Mouse (Mus musculus) frontal cortex, postnatal 25 days (tissue): ENCODE results near the gene Lpcat3.
"Not testable (repeated sequence)": the region's sequence is repeated elsewhere in the genome, so short reads cannot be mapped to it uniquely, and the experiment has no call there.

ENCODE experiments used
- DNase-seq, 2 experiments: peaks; one replicate each; pipeline ENCODE4 v3.0.0; 2022; ENCODE audit warnings: low spot score in 2 of 2

The Lpcat3 gene

DNA sequence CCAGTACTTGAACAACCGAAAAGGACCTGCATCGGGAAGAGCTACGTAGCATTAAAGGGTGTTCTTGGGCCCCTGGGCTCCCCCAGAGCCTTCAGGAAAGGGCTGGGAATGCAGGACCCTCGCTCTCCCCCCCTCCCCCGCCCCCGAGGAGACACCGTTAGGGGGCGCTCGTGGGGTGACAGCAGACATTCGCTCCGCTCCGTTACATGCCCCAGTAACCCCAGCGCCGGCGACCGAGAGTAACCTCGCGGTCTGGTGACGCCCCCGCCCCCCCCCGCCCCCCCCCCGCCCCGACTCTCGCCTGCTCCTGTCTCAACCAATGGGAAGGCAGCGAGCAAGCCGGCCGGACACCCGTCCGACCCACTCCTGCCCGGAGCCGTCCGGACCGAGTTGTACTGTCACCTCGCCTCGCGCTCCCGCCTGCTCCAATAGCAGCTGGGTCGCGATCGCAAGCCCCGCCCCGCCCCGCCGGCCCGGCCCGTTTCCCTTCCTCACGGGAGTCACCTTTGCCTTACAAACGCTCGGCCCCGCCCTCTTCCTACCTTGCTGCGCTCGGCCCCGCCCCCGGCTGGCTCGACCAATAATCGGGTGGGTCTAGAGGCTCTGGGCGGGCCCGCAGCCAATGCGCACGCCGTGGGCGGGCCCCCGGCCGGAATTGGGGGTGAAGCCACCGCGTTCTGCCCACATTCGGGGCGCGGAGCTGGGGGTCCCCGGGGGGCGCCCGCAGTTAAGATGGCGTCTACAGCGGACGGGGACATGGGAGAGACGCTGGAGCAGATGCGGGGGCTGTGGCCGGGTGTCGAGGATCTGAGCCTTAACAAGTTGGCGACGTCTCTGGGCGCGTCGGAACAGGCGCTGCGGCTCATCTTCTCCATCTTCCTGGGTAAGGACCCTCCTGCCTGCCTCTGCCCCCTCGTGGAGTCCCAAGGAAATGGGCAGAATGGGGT lies at the start of gene Lpcat3:
TSS of gene Lpcat3 (plus strand) at position 551 of the 947 bp plus-strand sequence.
- peak; percentile 97 for DNase-seq

DNA sequence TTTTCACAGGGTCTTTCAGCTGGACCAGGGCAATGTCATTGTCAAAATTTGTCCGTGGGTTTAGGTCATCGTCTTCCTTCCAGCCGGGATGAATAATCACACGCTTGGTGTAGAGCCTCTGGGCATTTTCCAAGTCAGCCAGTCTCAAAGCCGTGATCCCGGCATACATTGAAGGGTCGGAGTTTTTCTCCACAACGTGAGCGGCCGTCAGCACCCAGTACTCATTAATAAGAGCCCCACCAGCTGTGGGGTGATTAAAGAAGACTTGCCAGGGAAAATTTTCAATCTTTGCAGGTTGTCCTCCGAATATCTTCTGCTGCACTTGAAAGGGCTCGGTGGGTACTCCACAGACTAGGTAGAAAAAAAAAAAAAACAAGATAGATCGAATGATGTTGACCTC lies 37.2 kb upstream of the Lpcat3 start:
- no peak for DNase-seq

- not testable (repeated sequence) for DNase-seq
These were observed 36.6 kb upstream of the Lpcat3 start for GRCm38 (mm10) chr6:124626184-124626583.

DNA sequence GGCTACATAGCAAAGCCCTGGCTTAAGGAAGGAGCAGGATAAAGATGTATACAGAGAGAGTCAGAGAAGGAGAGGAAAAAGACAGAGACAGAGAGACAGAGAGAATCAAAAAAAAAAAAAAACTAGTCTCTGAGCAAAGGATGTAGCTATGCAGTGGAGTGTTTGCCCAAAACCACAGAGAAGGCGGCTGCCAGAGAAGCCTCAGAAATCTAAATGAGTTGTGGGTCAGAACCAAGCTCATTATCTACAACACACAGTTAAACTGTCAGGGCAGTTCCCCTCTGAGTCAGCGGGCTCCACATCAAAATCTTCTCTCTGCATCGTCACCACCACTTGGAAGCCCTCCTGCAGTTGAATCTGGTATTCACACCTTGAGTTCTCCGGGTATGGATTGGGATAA lies 32.1 kb upstream of the Lpcat3 start:
- no peak for DNase-seq

GRCm38 (mm10) chr6:124635985-124636384 lies 26.8 kb upstream of the Lpcat3 start, which contains the start of gene C1s2:
Gene C1s2, minus strand, starts transcription at chr6:124636085.
- DNase-seq, result not testable (repeated sequence)

DNA sequence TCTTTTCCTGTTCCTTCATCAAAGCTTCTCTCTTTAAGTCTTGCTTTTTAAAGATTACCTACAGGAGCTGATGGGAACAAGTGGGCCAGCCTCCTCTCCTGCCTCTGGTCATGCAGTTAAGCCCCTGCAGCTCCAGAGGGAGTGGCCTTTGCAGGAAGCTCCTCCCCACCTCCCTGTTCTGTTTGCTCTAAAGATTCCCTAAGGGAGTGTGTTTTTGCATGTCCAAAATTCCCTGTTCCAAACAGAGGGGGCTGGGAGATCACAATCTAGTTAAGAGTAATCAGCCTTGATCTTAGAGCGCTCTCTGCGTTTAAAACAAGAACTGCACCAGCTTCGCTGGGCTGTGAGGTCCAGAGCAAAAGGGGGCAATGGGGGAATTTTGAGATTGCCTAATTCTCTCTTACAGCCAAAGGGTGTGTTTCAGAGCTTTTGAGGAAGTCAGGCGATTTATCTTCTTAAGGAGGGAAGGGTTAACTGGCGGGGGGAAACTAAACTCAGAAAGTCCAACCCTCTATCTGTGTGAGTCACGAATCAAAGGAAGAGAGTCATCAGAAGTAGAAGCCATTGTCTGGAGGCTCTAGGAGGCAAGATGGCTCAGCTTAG lies 25.9 kb upstream of the Lpcat3 start:
- not testable (repeated sequence) for DNase-seq

DNA sequence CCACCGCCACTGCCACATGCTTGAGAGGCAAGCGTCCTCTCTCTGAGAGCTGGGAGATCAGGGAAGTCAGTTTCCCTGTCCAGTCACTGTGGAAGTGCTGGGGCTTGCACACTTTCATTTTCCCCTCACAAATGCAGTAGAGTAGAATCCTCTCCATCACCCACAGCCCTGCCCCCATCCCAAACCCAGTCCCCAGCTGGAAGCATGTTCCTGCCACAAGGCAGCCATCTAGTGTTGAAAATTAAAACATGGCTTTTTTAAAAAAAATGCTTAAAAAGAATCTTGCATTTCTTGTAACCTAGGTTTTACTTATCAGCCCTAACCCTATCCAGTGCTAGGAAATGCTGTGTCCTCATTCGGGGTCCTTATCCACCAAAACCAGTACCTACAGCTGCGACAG lies 22.8 kb upstream of the Lpcat3 start:
- no peak for DNase-seq

DNA sequence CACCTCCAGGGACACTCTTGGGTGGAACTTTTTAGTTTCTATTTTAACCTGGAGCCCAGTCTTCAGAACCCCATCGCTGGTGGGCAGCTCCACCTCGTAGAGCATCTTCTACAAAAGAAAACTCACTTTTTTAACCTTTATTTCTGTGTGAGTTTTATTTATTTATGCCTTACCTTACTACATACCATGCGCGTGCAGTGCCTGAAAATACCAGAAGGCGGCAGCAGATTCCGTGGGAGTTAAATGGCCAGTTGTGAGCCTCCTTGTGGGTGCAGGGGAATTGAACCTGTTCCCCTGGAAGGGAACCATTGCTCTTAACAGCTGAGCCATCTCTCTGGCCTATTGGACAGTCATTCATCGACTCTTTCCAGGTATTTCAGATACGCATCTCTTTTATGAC lies 21.8 kb upstream of the Lpcat3 start:
- peak; percentile 30 to 40 for DNase-seq

- no peak for DNase-seq
These were observed 16.4 kb upstream of the Lpcat3 start for GRCm38 (mm10) chr6:124646394-124646793.

GRCm38 (mm10) chr6:124655893-124656292 lies 6.9 kb upstream of the Lpcat3 start:
- no peak for DNase-seq

DNA sequence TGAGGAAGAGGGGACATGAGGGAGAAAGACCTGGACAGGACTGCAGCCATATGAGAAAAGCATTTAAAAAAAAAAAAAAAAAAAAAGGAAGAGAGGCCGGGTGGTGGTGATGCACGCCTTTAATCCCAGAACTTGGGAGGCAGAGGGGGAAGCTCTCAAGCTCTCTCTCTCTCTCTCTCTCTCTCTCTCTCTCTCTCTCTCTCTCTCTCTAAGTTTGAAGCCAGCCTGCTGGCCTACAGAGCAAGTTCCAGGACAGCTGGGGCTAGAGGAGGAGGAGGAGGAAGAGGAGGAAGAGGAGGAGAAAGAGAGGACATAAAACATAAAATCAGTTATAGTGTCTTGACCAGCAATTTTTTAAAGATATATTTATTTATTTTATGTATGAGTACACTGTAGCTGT lies 4.8 kb upstream of the Lpcat3 start:
- no peak for DNase-seq

- no peak for DNase-seq
These were observed 1.5 kb upstream of the Lpcat3 start for GRCm38 (mm10) chr6:124661156-124661806.

DNA sequence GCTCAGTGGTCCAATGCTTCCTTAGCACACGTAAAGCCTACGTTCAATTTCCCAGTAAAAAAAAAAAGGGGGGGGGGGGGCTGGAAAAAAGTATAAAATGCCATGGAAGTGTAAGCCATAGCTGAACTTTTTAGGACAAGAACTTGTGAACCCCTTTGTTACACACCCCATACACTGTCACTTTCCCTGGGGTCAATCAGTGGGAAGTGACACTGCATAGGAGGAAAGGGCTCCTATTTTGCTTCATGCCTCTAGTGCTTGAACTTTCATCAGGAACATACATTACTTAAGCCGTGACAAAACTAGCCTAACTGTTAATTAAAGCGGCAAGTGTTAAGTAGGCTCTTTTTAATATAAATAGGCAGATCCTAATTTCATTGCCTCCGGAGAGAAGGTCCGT lies 832 bp upstream of the Lpcat3 start:
- no peak for DNase-seq

DNA sequence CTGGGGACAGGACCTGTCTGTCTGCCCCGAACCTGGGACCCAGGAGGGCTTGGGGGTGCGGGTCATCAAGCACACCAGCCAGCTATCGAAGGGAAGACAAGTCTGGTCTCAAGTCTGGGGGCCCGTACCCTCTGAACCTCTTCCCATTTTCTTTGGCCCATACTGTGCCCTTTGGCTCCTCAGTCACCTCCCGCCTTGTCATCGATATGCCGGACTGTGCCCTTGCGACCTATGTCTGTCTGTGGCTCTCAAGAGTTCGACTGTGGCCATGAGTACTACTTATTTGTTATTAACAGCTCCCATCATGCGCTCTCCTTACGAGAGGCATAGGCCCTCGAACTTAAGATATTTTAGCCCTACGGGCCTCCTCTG lies 583 bp downstream of the Lpcat3 start:
- no peak for DNase-seq

DNA sequence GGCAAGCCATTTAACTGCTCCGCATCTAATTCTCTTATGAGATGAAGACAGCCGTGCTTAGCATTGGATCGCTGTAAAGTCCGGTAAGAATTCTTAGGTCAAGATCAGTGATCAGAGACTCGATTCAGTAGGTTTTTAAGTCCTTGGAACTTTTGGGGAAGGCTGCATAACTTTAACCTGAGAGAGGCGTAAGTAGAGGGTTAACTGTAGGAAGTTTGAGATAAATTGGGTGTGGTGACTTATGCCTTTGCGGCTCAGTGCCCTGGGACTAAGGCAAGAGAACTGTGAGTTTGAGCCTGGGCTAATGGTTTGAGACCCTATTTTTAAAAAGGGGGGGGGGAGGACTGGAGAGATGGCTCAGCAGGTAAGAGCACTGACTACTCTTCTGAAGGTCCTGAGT lies 1.4 kb downstream of the Lpcat3 start:
- no peak for DNase-seq

DNA sequence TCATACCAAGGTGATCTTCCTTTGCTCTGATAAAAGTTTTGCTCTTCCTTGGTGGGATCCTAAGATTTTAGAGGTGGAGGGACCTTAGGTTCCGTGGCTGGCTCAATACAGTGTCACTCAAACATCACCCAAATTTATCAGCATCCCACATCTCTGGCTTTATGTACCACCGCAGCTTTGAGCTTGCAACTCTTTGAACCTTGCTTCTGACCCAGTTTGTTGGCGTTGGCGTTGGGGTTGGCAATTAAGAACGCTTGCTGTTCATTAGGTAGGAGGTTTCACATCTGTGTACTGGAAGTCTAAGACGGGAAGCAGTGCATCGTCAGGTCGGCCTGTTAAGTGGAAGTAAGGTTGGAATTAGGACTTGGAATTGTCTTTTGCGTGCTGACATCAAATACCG lies 2.2 kb downstream of the Lpcat3 start:
- no peak for DNase-seq

DNA sequence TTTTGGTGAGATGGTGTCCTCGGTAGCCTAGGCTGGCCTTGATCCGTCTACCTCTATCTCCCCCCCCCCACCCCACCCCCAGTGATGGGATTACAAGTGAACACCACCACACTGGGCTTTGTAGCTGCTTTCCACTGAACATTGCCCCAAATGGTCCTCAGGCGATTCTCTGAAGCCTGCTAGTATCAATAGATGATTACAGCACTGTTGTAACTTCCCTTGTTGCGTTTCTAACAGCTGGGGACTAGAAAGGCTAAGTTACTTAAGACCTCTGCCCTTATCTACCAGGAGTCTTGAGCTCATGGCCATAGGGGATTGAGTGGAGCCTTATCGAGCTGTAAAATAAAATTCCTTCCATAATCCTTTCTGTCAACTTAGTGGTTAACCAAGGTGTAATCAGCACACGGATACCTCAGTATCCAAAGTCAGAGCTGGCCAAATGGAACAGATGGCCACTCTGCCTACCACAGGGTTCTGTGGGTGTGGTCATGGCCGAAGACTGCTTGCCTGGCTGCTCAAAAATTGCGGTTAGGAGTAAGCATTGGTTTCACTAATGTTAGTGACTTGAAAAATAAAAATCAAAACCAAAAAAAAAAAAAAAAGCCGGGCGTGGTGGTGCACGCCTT lies 6.5 kb downstream of the Lpcat3 start:
- no peak for DNase-seq

DNA sequence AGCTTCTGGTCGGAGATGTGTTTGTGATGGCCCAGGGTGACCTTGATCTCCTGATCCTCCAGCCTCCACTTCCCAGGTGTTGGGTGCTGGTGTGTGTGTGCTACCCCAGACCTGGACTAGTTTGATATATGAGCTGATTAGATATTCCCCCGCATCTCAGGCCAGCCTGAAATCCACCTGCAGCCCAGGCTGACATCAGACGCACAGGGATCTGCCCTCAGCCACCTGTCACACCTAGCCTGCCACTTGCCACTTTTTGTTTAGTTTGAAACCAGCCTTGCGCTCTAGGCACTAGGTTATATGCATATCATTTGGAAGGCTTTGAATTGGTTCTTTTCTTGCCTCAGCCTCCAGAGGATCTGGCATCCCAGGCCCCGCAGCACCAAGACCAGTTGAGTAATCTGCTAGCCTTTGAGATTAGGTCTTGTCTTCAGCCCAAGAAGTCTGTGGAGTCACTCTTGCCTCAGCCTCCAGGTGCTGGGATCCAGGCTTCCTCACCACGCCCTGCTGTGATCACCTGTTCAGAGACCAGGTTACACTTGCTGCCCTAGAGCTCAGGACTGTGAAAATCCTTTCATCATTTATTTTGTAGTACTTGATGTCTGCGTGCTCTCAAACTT lies 7.6 kb downstream of the Lpcat3 start:
- DNase-seq, result no peak

DNA sequence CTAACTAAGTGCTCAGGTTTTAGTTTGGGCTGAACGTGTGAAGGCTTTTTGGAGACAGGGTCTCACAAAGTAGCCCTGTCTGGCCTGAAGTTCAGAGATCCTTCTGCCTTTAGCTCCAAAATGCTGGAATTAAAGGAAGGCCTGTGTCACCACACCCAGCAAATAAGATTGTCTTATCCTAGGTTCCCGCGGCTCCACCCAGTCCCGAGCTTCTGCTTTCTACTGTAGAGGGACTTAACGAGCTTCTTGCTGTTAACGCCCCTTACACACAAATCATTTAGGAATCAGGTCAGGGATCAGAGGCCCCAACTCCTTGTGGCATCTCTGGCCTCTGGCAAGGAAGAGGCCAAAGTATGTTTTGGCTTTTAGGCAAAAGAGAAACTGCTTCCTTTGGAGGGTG lies 9.3 kb downstream of the Lpcat3 start:
- DNase-seq, result no peak

DNA sequence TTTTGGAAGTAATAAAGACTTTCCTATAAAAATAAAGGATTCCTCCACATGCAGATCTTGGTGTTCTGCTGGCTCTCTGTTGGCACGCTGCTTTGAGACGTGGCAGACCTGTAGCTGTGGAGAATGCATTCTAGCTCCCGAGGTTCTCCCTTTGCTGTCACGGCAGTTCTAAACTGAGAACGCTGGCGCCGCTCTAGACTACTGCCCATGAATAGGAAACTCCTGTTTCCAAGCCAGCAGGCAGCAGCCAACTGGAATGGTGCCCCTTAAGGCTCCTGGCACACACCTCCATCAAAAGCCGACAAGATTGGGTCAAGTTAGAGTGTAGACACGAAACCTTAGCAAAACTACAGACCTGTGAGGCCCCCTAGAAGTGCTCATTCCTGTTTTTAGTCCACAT lies 10.8 kb downstream of the Lpcat3 start:
- DNase-seq, result peak; percentile 20 to 31

DNA sequence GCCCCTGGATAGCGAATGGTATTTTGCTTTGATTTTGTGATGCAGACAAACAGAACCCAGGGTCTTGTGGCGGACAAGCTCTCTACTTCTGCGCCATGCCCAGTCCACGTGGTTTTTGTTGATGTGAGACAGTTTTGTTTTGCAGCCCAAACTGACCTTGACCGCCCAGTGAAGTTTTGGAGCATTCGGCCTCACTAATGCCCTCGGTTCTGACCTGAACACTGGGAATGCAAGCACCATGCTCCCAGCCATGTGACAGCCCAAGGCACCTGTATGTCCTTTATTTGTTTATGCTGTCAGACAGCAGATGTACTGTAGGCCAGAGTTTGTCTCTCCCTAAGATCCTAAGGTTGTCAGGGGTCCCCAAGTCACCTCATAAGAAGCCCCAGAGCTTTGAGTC lies 11.8 kb downstream of the Lpcat3 start:
- no peak for DNase-seq

DNA sequence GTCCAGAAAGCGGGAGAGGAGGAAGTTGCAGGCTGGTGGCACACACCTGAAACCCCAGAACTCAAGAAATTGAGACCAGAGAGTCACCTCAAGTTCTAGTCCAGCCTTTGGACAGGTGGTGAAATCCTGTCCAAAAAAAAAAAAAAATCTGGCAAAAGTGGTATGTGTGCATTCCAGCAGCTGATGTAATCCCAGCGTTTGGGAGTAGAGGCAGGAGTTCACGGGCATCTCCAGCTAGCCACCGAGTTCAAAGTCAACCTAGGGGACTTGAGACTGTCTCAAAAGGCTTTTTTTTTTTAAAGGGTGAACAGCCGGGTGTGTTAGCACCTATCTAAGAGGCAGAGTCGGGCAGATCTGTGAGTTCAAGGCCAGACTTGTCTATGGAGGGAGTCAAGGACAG lies 13.3 kb downstream of the Lpcat3 start:
- DNase-seq, result no peak
